Mouse (Mus musculus): ENCODE measurements around the gene Gm45808. TPM values are rescaled to one million over a fixed set of nuclear protein-coding genes. Genes with fewer than 3 reads are reported as not detected.

Gene Gm45808
- total and polyA plus RNA-seq, 2 experiments from 2014 or later: 0.18 to 14.2 TPM

- ATAC-seq (ENCODE audit: insufficient read depth, low read depth) (no peak), DNase-seq (ENCODE audit: low spot score) (no peak)
- Histone ChIP-seq H3K27ac (ENCODE audit: low read depth) (peak overlapping the region; percentile 86), H3K4me3 (ENCODE audit: low read depth, low read length) (peak overlapping the region; percentile 92), H3K4me1 (ENCODE audit: control insufficient read depth, insufficient read depth) (peaks cover 13% of the 10 kb centered on the region), H3K9ac (replicated peaks; ENCODE audit: low read depth, low read length) (peak overlapping the region; percentile 84), H3K27me3 (ENCODE audit: control insufficient read depth, insufficient read depth, low read length) (no peaks in the 10 kb centered on the region), H3K36me3 (replicated peaks; ENCODE audit: control insufficient read depth, insufficient read depth, low read length) (peaks cover 29% of the 10 kb centered on the region), H3K9me3 (replicated peaks; ENCODE audit: control insufficient read depth, low read length) (no peaks in the 10 kb centered on the region), H3K4me2 (ENCODE audit: low read depth, low read length) (peak overlapping the region; percentile 85)
- 31% methylated on average over 19 of the region's 19 CpGs for WGBS
- no peak for TF ChIP-seq EP300 (IDR thresholded peaks at IDR 0.05; ENCODE audit: low read depth)
- TF ChIP-seq CTCF (IDR thresholded peaks at IDR 0.05; ENCODE audit: low read depth): no peak
Observed at GRCm38 (mm10) chr7:45509181-45509882, 22.7 kb upstream of the Gm45808 start.

- H3K27me3 ChIP-seq (ENCODE audit: control insufficient read depth, insufficient read depth, low read length): no peaks in the 10 kb centered on the region
- TF ChIP-seq CTCF (IDR thresholded peaks at IDR 0.05; ENCODE audit: low read depth) (no peak), EP300 (IDR thresholded peaks at IDR 0.05; ENCODE audit: low read depth) (no peak)
- H3K4me1 ChIP-seq (ENCODE audit: control insufficient read depth, insufficient read depth): peaks cover 13% of the 10 kb centered on the region
- peak overlapping the region; percentile 84; the same call in 1 of the 2 replicates for H3K9ac ChIP-seq (replicated peaks; ENCODE audit: low read depth, low read length)
- H3K4me2 ChIP-seq (ENCODE audit: low read depth, low read length): peak overlapping the region; percentile 85
- DNase-seq (ENCODE audit: low spot score) (no peak), ATAC-seq (ENCODE audit: insufficient read depth, low read depth) (no peak)
- no peaks in the 10 kb centered on the region for H3K9me3 ChIP-seq (replicated peaks; ENCODE audit: control insufficient read depth, low read length)
- peaks cover 29% of the 10 kb centered on the region for H3K36me3 ChIP-seq (replicated peaks; ENCODE audit: control insufficient read depth, insufficient read depth, low read length)
- no peak overlapping the region for H3K27ac ChIP-seq (ENCODE audit: low read depth)
- WGBS: 86% methylated on average over 6 of the region's 6 CpGs
- no peak overlapping the region for H3K4me3 ChIP-seq (ENCODE audit: low read depth, low read length)
Observed at GRCm38 (mm10) chr7:45508561-45508960, 21.9 kb upstream of the Gm45808 start.

- no peaks in the 10 kb centered on the region for H3K27me3 ChIP-seq (ENCODE audit: control insufficient read depth, insufficient read depth, low read length)
- H3K27ac ChIP-seq (ENCODE audit: low read depth): no peak overlapping the region
- TF ChIP-seq EP300 (IDR thresholded peaks at IDR 0.05; ENCODE audit: low read depth) (no peak), CTCF (IDR thresholded peaks at IDR 0.05; ENCODE audit: low read depth) (no peak)
- H3K4me2 ChIP-seq (ENCODE audit: low read depth, low read length): no peak overlapping the region
- H3K9me3 ChIP-seq (replicated peaks; ENCODE audit: control insufficient read depth, low read length): no peaks in the 10 kb centered on the region
- peaks cover 13% of the 10 kb centered on the region for H3K4me1 ChIP-seq (ENCODE audit: control insufficient read depth, insufficient read depth)
- no peak overlapping the region for H3K9ac ChIP-seq (replicated peaks; ENCODE audit: low read depth, low read length)
- no peak for ATAC-seq (ENCODE audit: insufficient read depth, low read depth)
- WGBS: 84% methylated on average over 6 of the region's 6 CpGs
- peaks cover 35% of the 10 kb centered on the region for H3K36me3 ChIP-seq (replicated peaks; ENCODE audit: control insufficient read depth, insufficient read depth, low read length)
- no peak overlapping the region for H3K4me3 ChIP-seq (ENCODE audit: low read depth, low read length)
- DNase-seq (ENCODE audit: low spot score): no peak
Observed at GRCm38 (mm10) chr7:45507583-45507982, 21.0 kb upstream of the Gm45808 start.

DNA sequence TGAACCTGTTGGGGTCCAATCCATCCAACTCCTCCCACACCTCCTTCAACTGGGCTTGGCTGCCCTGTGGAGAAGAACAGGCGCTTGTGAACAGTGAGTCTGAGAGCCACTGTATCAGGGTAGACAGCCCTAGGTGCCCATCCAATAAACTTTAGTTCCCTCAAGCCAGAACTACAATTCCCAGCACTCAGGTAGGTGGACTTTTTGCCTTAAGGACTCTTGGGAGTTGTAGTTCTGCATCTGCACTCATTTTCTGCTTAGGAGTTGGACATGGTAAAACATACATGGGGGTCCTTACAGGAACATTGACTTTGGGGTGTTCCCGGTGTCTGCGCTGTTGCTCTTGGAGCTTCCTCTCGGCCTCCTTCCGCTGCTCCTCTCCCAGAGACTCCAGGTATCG is 11.8 kb upstream of the Gm45808 start:
- Histone ChIP-seq H3K27me3 (ENCODE audit: control insufficient read depth, insufficient read depth, low read length) (no peaks in the 10 kb centered on the region), H3K4me3 (ENCODE audit: low read depth, low read length) (no peak overlapping the region), H3K36me3 (replicated peaks; ENCODE audit: control insufficient read depth, insufficient read depth, low read length) (peaks cover 78% of the 10 kb centered on the region), H3K9me3 (replicated peaks; ENCODE audit: control insufficient read depth, low read length) (no peaks in the 10 kb centered on the region), H3K4me2 (ENCODE audit: low read depth, low read length) (no peak overlapping the region), H3K9ac (replicated peaks; ENCODE audit: low read depth, low read length) (no peak overlapping the region), H3K4me1 (ENCODE audit: control insufficient read depth, insufficient read depth) (no peaks in the 10 kb centered on the region), H3K27ac (ENCODE audit: low read depth) (no peak overlapping the region)
- ATAC-seq (ENCODE audit: insufficient read depth, low read depth): no peak
- 98% methylated on average over 6 of the region's 6 CpGs for WGBS
- TF ChIP-seq CTCF (IDR thresholded peaks at IDR 0.05; ENCODE audit: low read depth): no peak
- TF ChIP-seq EP300 (IDR thresholded peaks at IDR 0.05; ENCODE audit: low read depth): no peak
- DNase-seq (ENCODE audit: low spot score): no peak

GRCm38 (mm10) chr7:45494548-45494947 is 7.9 kb upstream of the Gm45808 start:
- Histone ChIP-seq H3K27ac (ENCODE audit: low read depth) (no peak overlapping the region), H3K9ac (replicated peaks; ENCODE audit: low read depth, low read length) (no peak overlapping the region), H3K36me3 (replicated peaks; ENCODE audit: control insufficient read depth, insufficient read depth, low read length) (peaks cover 58% of the 10 kb centered on the region), H3K4me2 (ENCODE audit: low read depth, low read length) (no peak overlapping the region), H3K9me3 (replicated peaks; ENCODE audit: control insufficient read depth, low read length) (no peaks in the 10 kb centered on the region), H3K27me3 (ENCODE audit: control insufficient read depth, insufficient read depth, low read length) (no peaks in the 10 kb centered on the region), H3K4me3 (ENCODE audit: low read depth, low read length) (no peak overlapping the region), H3K4me1 (ENCODE audit: control insufficient read depth, insufficient read depth) (peaks cover 11% of the 10 kb centered on the region; the same call in 1 of the 2 replicates)
- no peak for ATAC-seq (ENCODE audit: insufficient read depth, low read depth)
- no peak for DNase-seq (ENCODE audit: low spot score)
- WGBS: 81% methylated on average over 9 of the region's 9 CpGs
- TF ChIP-seq EP300 (IDR thresholded peaks at IDR 0.05; ENCODE audit: low read depth) (no peak), CTCF (IDR thresholded peaks at IDR 0.05; ENCODE audit: low read depth) (no peak)

DNA sequence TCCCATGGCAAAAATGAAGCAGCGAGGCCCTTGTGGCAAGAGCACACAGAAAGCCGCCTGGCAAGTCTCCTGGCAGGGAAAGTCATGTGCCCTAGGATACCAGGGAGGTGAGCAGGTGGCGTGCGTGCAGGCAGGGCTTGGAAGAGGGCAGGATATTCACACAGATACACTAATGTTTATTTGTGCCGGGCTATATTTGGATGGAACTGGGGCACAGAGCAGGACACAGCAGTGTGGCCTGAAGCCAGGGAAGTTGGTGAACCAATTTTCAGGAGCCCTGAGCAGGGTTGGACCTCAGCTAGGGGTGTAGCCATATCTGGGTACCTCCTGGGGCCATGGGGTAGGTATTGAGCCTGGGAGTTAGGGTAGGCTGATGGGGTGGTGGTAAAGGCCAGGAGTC is 6.3 kb upstream of the Gm45808 start:
- Histone ChIP-seq H3K4me3 (ENCODE audit: low read depth, low read length) (no peak overlapping the region), H3K27me3 (ENCODE audit: control insufficient read depth, insufficient read depth, low read length) (no peaks in the 10 kb centered on the region), H3K27ac (ENCODE audit: low read depth) (peak overlapping the region; percentile 67), H3K9me3 (replicated peaks; ENCODE audit: control insufficient read depth, low read length) (no peaks in the 10 kb centered on the region), H3K9ac (replicated peaks; ENCODE audit: low read depth, low read length) (no peak overlapping the region), H3K36me3 (replicated peaks; ENCODE audit: control insufficient read depth, insufficient read depth, low read length) (peaks cover 44% of the 10 kb centered on the region), H3K4me2 (ENCODE audit: low read depth, low read length) (no peak overlapping the region), H3K4me1 (ENCODE audit: control insufficient read depth, insufficient read depth) (peaks cover 11% of the 10 kb centered on the region; the same call in 1 of the 2 replicates)
- TF ChIP-seq EP300 (IDR thresholded peaks at IDR 0.05; ENCODE audit: low read depth) (no peak), CTCF (IDR thresholded peaks at IDR 0.05; ENCODE audit: low read depth) (no peak)
- WGBS: 59% methylated on average over 5 of the region's 5 CpGs
- DNase-seq (ENCODE audit: low spot score) (peak; percentile 20), ATAC-seq (ENCODE audit: insufficient read depth, low read depth) (peak; percentile 60)

Data from heart, postnatal 0 days (tissue).